Mouse (Mus musculus): ENCODE measurements around the gene L3mbtl1. TPM values are rescaled to one million over a fixed set of nuclear protein-coding genes. Genes with fewer than 3 reads are reported as not detected.

L3mbtl1 gene
- polyA plus RNA-seq, 1 experiment from 2014 or later, result 7.2 TPM

DNA sequence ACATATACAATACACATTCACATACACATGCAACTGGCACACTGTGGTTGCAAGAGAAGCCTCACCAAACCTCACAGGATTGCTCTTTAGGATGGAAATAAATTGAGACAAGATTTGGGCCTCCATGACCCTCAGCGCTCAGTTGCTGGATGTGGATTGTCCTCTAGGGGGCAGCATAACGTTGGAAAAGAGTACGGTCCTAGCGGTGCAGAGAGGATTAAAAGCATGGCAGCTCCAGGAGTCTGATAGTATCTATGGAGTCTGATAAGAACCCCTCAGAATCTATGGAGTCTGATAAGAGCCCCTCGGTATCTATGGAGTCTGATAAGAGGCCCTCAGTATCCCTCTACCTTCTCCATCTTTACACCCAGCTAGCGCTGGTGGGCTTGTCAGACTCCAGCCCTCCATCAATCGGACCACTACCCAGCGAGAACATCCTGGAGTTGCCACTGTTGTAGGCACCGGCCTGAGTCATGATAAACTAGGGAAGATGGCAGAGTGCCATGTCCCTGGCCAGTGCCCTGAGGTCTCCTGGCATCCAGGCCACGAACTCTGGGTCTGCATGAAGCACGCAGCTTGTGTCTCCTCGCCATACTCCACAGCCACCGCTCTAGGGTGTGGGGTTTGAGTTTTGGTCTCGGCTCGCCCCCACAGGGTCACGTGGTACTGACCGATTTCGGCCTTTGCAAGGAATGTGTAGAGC, 55.4 kb downstream of the L3mbtl1 start:
- no peaks in the 10 kb centered on the region for H3K36me3 ChIP-seq (ENCODE audit: control insufficient read depth, insufficient read depth, low read length)
- ATAC-seq, result peak; percentile 42; the same call in 1 of the 2 replicates
- peak overlapping the region; percentile 5; the same call in 1 of the 2 replicates for H3K4me3 ChIP-seq (ENCODE audit: low read length)
- H3K4me1 ChIP-seq (ENCODE audit: control insufficient read depth, insufficient read depth, low read depth, low read length), result no peaks in the 10 kb centered on the region; the same call in none of the 2 replicates
- H3K27ac ChIP-seq (ENCODE audit: low read depth, low read length), result no peak overlapping the region
- 28% methylated on average over 18 of the region's 18 CpGs for WGBS
- no peaks in the 10 kb centered on the region for H3K27me3 ChIP-seq (replicated peaks; ENCODE audit: control insufficient read depth, insufficient read depth, low read length)
- no peaks in the 10 kb centered on the region for H3K9me3 ChIP-seq (ENCODE audit: control insufficient read depth, low read length)
- peak overlapping the region; percentile 43 for H3K4me2 ChIP-seq (ENCODE audit: low read length)
- H3K9ac ChIP-seq (ENCODE audit: low read depth, low read length), result no peak overlapping the region

DNA sequence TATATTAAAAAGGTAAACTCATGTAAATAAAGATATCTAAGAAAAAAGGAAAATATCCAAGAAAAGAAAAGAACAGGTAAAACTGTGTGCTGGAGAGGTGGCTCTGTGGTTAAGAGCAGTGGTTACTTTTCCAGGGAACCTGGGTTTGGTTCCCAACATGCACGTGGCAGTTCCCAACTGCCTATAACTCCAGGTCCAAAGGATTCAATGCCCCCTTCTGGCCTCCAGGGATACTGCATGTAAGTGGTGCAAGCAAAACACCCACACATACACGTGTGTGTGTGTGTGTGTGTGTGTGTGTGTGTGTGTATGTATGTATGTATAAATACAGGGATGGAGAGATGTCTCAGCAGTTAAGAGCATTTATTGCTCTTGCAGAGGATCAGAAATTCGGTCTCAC, 56.5 kb downstream of the L3mbtl1 start:
- Histone ChIP-seq H3K9ac (ENCODE audit: low read depth, low read length) (no peak overlapping the region), H3K27ac (ENCODE audit: low read depth, low read length) (no peak overlapping the region), H3K27me3 (replicated peaks; ENCODE audit: control insufficient read depth, insufficient read depth, low read length) (no peaks in the 10 kb centered on the region), H3K36me3 (ENCODE audit: control insufficient read depth, insufficient read depth, low read length) (no peaks in the 10 kb centered on the region), H3K9me3 (ENCODE audit: control insufficient read depth, low read length) (no peaks in the 10 kb centered on the region), H3K4me3 (ENCODE audit: low read length) (no peak overlapping the region), H3K4me2 (ENCODE audit: low read length) (no peak overlapping the region), H3K4me1 (ENCODE audit: control insufficient read depth, insufficient read depth, low read depth, low read length) (no peaks in the 10 kb centered on the region; the same call in none of the 2 replicates)
- ATAC-seq, result no peak
- 26% methylated on average over 3 of the region's 3 CpGs for WGBS

DNA sequence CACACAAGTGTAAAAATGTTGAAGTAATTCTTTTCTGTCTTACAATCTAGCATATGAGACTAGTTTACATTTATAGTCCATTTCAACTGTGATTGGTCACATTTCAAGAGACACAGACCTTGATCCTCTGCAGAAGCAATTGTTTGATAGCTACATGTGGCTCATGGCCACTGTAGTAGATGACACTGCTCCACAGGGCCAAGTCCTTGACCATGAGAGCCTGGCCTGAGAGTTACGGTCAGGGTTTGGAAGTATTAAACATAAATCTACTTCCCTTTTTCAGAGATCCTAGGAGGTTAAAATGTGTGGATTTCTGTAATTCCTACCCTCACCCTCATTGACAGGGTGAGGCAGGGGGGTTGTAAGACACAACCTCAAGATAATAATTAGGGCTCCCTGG, 57.8 kb downstream of the L3mbtl1 start:
- Histone ChIP-seq H3K4me2 (ENCODE audit: low read length) (no peak overlapping the region), H3K9me3 (ENCODE audit: control insufficient read depth, low read length) (no peaks in the 10 kb centered on the region), H3K9ac (ENCODE audit: low read depth, low read length) (no peak overlapping the region), H3K27ac (ENCODE audit: low read depth, low read length) (no peak overlapping the region), H3K4me3 (ENCODE audit: low read length) (no peak overlapping the region), H3K4me1 (ENCODE audit: control insufficient read depth, insufficient read depth, low read depth, low read length) (no peaks in the 10 kb centered on the region; the same call in none of the 2 replicates), H3K27me3 (replicated peaks; ENCODE audit: control insufficient read depth, insufficient read depth, low read length) (no peaks in the 10 kb centered on the region), H3K36me3 (ENCODE audit: control insufficient read depth, insufficient read depth, low read length) (no peaks in the 10 kb centered on the region)
- ATAC-seq, result no peak
- WGBS, result 86% methylated on average over 1 of the region's 1 CpGs

DNA sequence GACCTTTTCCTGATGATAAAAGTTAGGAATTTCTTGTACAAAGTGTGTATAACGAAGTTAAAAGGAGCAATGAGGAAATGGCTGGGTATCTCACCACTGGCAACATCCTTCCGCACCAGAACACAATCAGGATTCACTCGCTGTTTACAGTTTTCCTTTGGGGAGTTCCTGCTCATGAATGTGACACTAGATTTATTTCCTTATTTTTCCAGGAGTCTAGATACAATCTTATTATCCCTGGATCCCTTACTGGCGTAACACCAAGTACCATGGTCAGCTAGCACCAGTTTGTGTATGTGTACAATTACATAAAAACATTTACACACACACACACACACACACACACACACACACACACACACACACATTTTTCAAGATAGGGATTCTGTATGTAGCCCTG, 64.0 kb downstream of the L3mbtl1 start:
- Histone ChIP-seq H3K9ac (ENCODE audit: low read depth, low read length) (no peak overlapping the region), H3K4me1 (ENCODE audit: control insufficient read depth, insufficient read depth, low read depth, low read length) (no peaks in the 10 kb centered on the region), H3K27ac (ENCODE audit: low read depth, low read length) (no peak overlapping the region), H3K36me3 (ENCODE audit: control insufficient read depth, insufficient read depth, low read length) (no peaks in the 10 kb centered on the region), H3K4me3 (ENCODE audit: low read length) (no peak overlapping the region), H3K9me3 (ENCODE audit: control insufficient read depth, low read length) (no peaks in the 10 kb centered on the region), H3K27me3 (replicated peaks; ENCODE audit: control insufficient read depth, insufficient read depth, low read length) (no peaks in the 10 kb centered on the region), H3K4me2 (ENCODE audit: low read length) (no peak overlapping the region)
- 77% methylated on average over 4 of the region's 4 CpGs for WGBS
- no peak for ATAC-seq

DNA sequence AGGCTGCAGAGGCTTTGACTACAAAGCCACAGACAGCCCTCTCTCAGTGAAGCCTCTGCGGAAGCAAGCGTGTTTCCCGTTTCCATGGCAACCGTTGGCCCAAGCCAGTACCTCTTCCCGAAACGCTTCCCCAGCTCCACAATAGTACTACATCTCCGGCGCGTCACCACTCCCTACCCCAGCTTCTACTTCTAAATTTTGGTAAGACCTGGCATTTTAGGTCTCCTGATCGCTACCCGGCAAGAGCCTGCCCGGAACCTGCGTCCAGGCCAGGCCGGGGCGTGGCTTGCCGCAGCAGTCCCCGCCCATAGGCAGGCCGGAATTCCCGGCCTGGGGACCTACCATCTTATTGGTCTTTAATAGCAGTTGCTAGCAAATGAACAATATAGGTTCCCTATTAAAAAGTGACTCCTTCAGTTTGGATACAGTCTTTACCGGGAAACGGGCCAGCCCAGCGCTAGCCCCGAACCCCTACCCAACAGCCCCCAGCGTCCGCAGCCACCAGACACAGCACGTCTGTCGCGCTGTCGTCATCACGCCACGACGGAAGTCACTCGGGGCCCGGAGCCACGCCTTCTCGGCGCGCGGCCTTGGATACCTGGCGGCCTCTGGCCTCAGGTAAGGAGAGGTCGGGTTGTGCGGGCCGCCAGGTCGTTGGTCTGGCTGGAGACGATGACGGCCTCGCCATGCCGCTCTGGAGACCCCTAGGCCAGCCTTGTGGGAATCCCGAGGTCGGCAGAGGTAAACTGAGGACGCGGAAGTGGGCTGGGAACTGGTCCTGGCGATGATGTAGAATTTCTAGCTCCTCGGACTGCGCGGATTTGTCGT, 73.9 kb downstream of the L3mbtl1 start, which contains the start of gene Ift52:
Gene Ift52, plus strand, starts transcription at position 439 of the 828 bp plus-strand sequence.
- peak; percentile 98 for ATAC-seq
- Histone ChIP-seq H3K4me1 (ENCODE audit: control insufficient read depth, insufficient read depth, low read depth, low read length) (peaks cover 9% of the 10 kb centered on the region), H3K27me3 (replicated peaks; ENCODE audit: control insufficient read depth, insufficient read depth, low read length) (no peaks in the 10 kb centered on the region), H3K36me3 (ENCODE audit: control insufficient read depth, insufficient read depth, low read length) (no peaks in the 10 kb centered on the region), H3K9ac (ENCODE audit: low read depth, low read length) (peak within 1 kb of the TSS; percentile 93), H3K4me2 (ENCODE audit: low read length) (peak within 1 kb of the TSS; percentile 60), H3K27ac (ENCODE audit: low read depth, low read length) (peak within 1 kb of the TSS; percentile 87), H3K4me3 (ENCODE audit: low read length) (peak within 1 kb of the TSS; percentile 97), H3K9me3 (ENCODE audit: control insufficient read depth, low read length) (no peaks in the 10 kb centered on the region)
- under 1% methylated on average over 57 of the region's 57 CpGs for WGBS

Other genes with a start within 250 kb of the L3mbtl1 start
- 112 and 121 TPM in 2 replicates for gene Srsf6, start 11.9 kb upstream of the L3mbtl1 start, polyA plus RNA-seq (2015; fragmentation: Nextera tagmentation; extraction: Ambion mirVana)
- 0.25 and 0.40 TPM in 2 replicates for gene Sgk2, start 43.9 kb downstream of the L3mbtl1 start, polyA plus RNA-seq (2015; fragmentation: Nextera tagmentation; extraction: Ambion mirVana)
- 33.9 and 36.2 TPM in 2 replicates for gene Ift52, start 73.9 kb downstream of the L3mbtl1 start, polyA plus RNA-seq (2015; fragmentation: Nextera tagmentation; extraction: Ambion mirVana)
- gene Mybl2, start 111.2 kb downstream of the L3mbtl1 start, polyA plus RNA-seq (2015; fragmentation: Nextera tagmentation; extraction: Ambion mirVana), result 3.8 and 5.9 TPM in 2 replicates
- gene Gtsf1l, start 144.4 kb downstream of the L3mbtl1 start, polyA plus RNA-seq (2015; fragmentation: Nextera tagmentation; extraction: Ambion mirVana), result 0.40 TPM in 1 of 2 replicates, not detected in the other

Data from hindbrain, embryonic 16.5 days (tissue).